Mouse (Mus musculus) G1E (cell line): ENCODE results near the gene Arl16.

Experiments used
- CTCF ChIP-seq: IDR thresholded peaks from 2 replicates; pipeline ENCODE4 v1.5.1; 2012; ENCODE audit warnings: low read depth, low read length, inconsistent platforms, mixed read lengths
- GATA1 ChIP-seq: IDR thresholded peaks from 2 replicates; pipeline ENCODE4 v1.6.1; 2012; ENCODE audit warnings: borderline replicate concordance, low read length, inconsistent platforms, mixed read lengths

DNA sequence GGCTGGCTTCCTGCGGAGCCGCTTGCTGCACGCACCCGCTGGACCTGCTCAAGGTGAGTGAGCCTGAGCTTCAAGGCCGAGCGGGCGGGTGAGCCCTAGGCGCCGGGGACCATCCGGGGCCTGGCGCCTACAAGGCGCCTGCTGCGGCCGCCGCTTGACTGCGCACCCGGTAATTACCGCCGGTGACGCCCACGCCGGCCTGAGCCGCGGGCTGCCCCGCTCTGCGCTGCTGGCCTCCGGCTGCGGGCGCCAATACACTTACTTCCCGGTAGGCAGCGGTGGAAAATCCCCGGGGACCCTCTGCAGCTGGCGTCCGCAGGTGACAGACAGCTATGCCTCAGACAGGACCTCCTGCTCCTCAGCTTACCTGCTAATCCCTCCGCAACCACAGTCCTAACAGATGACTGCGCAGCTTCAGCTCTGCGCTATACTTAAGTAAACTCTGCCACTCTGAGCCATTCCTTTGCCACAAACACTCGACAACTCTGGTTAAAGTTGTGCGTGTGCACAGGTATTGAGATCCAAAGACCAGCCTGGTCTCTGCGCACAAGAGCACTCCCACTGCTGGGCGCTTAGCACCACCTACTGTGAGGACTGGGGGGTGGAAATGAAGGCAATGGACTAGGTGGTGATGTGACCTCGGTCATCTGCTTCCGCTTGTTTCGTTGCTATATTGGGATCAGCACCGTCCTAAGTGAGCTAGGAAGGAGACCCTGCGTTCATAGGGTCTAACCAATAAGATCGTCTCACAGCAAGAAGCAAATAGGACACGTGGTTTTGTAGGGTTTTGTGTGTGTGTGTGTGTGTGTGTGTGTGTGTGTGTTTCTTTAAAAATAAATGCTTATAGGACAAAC lies 24.8 kb upstream of the Arl16 start:
- TF ChIP-seq CTCF = no peak
- TF ChIP-seq GATA1 = no peak
